Mouse (Mus musculus) megakaryocyte, embryonic 14.5 days (primary cell): ENCODE measurements around the gene Slc39a1.

Experiments used
- FLI1 ChIP-seq: IDR thresholded peaks from 2 replicates; pipeline ENCODE4 v1.6.1; 2012; ENCODE audit warnings: low read length, inconsistent platforms, mixed read lengths
- GATA1 ChIP-seq: IDR thresholded peaks from 3 replicates; pipeline ENCODE4 v1.6.1; 2012; ENCODE audit warnings: mixed read lengths, low read length, inconsistent platforms, borderline replicate concordance

- TF ChIP-seq GATA1 = no peak
- no peak for TF ChIP-seq FLI1
Observed at GRCm38 (mm10) chr3:90275286-90275685, 27.3 kb downstream of the Slc39a1 start.
